Mouse (Mus musculus) urinary bladder, adult 2 months (tissue): Measurements from ENCODE around the gene Grin2c. TPM values are rescaled to one million over a fixed set of nuclear protein-coding genes. Genes with fewer than 3 reads are reported as not detected.
A peak's percentile ranks its signal among the peaks of the same experiment; 100 is the strongest.

Source experiments
- DNase-seq: peaks from one replicate; pipeline ENCODE4 v3.0.0; 2022; ENCODE audit warnings: low spot score
- polyA plus RNA-seq: library from polyadenylated mRNA; depleted of rRNA; stranded (reverse); fragments of >200 nt; gene quantifications from 2 replicates; pipeline ENCODE4 v1.2.3, GENCODE M21; 2012

Gene Grin2c
- polyA plus RNA-seq, 1 experiment: 1.0 TPM

- DNase-seq: no peak
Measured at GRCm38 (mm10) chr11:115283891-115284620, 17.0 kb upstream of the Grin2c start.

DNA sequence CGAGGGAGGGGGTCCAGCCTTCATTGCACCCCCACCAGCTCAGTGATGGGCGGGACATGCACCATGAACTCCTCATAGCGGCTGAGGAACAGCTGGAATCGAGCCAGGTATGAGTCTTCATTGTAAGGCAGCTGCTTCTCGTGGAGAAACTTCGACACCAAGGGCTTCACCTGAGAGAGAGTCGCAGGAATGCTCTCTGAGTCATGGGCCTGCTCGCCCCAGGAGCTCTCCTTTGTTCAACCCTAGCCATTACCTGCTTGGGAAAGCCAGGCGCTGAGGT lies 16.4 kb upstream of the Grin2c start:
- DNase-seq: no peak

GRCm38 (mm10) chr11:115282723-115283485 lies 15.9 kb upstream of the Grin2c start:
- DNase-seq: no peak

GRCm38 (mm10) chr11:115282295-115282694 lies 15.3 kb upstream of the Grin2c start:
- DNase-seq: no peak

- no peak for DNase-seq
Measured at GRCm38 (mm10) chr11:115279726-115280125, 12.7 kb upstream of the Grin2c start.

GRCm38 (mm10) chr11:115278176-115278575 lies 11.1 kb upstream of the Grin2c start:
- no peak for DNase-seq

DNA sequence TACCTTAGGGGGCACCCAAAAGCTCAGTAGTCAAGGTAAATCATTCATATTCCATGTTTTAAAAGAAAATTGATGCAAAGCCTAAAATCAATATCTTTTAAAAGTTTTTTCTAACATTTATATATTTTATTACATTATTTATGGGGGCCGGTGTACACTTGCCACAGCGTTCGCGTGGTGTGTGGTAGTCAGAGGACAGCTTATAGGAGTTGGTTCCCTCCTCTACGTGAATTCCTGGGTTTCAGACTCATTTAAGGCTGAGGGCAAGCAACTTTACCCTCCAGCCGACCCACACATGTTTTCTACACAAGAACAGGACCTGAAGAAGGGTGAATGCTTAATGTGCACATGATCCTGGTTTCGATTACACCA lies 10.5 kb upstream of the Grin2c start:
- DNase-seq: no peak

GRCm38 (mm10) chr11:115276780-115277603 lies 9.9 kb upstream of the Grin2c start, which contains the start of gene Fdxr:
Gene Fdxr, minus strand, starts transcription at chr11:115277050.
- DNase-seq: peak; percentile 81

- DNase-seq: no peak
Measured at GRCm38 (mm10) chr11:115275954-115276353, 8.9 kb upstream of the Grin2c start.

- no peak for DNase-seq
Measured at GRCm38 (mm10) chr11:115275509-115275908, 8.5 kb upstream of the Grin2c start.

DNA sequence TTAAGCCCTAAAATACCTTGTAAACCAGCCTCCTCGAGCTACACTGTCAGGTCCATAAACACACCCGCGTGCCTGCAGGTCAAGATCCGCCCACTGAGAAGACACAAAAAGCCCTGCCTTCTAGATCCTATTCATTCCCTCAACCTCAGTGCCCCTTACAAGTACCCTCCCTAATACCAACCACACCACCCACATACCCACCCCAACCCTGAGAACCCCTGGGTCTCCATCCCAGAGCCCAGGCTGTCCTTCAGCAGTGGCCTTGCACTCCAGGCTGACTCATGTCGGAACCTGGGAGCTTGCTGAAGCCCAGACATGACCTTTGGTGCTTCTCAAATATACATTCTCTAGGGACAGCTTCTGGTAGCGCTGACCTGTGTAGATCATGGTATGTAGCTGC lies 7.7 kb upstream of the Grin2c start:
- DNase-seq: no peak

DNA sequence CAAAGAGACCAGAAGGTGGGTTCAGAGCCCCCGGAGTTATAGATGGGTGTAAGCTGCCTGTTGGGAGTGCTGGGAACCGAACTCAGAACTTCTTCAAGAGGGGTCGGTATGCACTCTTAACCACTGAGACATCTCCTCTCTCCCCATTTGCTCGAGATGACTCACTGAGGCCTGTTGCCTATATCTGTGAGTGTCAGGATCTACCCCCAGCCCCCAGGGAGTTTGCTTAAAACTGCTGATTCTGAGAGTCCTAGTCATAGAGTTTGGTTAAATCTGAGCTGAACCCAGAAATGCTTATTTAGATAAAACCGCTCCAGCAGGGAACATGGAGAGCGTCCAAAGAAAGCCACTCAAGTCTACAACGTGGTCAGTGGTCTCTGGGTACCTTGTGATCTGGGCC lies 7.1 kb upstream of the Grin2c start:
- DNase-seq: no peak

- no peak for DNase-seq
Measured at GRCm38 (mm10) chr11:115273735-115274134, 6.7 kb upstream of the Grin2c start.

DNA sequence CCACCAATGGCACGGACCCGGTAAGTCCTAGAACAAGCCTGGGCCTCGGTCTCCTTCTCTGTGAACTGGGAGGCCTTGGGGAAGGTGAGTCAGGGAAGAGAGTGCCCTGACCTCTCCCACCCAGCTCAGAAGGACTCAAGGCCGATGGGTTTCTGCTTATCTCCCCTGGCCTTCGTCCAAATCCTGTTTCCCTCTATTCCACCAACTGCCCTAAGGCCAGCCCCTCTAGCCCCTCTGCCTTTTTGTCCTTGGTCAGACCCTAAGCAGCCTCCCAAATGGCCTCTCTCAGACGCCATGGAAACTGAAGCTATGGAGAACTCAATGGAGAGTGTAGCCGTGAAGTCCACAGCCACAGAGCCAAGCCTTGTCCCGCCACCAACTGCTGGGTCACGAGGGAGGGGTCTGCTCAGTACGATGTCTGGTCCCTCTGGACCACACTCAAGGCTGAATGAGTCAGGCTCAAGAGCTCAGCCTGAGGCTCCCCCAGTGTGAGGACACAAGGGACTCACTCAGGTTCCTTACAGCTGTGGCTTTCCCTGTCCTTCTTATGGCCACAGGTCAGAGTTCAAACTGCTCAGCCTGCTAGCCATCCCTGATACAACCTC lies 6.0 kb upstream of the Grin2c start:
- no peak for DNase-seq

DNA sequence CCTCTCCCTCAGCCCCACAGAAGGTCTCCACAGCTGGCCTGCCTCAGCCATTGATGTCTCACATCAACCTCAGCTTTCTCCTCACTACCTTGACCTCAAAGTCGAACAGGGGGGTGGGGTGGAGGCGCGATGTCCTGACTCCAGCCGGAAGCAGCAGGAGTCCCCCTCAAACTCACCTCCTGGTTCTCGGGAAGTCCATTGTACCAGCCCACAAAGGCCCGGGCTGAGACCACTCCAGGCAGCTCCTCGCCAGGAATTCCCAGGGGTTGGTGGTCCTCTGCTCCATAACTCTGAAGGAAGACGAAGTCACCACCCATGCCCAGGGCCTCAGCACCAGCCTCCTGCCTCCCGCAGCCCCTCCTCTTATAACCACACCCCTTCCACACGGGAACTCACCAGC lies 4.4 kb upstream of the Grin2c start:
- DNase-seq: no peak

DNA sequence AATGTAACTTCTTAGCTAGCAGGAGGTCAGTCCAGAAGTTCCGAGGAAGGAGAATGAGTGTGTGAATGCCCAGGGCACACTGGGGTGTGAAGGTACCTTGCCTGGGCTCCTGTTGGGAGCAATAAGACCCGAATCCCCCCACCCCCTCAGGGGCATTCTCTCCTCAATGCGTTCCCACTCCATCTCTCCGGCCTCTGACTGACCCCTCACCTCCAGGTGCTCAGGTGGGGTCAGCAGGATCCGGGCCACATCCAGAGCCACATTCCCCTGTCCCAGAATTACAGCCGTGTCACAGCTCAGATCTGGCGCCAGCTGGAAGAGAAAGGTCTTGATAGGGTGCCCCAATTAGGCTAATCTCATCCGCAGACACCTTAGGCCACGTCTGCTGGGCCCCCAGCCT lies 4.0 kb upstream of the Grin2c start:
- no peak for DNase-seq

GRCm38 (mm10) chr11:115270148-115270861 lies 3.3 kb upstream of the Grin2c start:
- peak; percentile 62 for DNase-seq

DNA sequence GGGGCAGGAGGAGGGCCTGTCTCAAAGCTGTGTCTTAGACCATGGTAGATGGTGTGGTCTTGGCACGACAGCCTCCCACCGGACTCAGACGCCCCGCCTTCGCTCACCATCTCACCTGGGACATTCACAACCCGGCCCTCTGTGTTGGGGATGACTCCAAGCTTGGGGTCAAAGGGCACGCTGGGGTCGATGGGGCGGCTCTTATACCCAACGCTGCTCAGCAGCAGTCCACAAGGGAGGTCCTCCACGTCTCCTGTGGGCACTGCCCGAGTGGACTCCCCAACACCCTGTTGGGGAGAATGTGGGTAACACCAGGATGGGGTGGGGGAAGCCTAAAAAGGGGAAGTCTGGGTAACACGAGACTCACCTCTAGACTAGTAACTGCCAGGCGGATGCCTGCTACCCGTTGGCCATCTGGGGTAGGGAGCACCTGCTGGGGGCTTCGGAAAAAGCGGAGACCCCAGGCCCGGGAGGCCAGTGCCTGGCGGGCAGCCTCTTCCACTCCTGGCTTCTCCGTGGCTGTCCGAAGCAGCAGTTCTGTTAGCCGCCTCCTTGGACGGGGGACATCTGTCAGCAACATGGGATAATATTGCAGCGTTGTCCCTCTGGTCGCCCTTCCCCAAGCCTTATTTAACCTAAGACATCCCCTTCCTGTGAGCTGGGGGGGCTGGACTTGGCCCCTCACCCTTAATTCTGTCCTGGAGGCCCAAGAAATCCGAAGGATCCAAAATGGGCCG lies 2.5 kb upstream of the Grin2c start:
- no peak for DNase-seq

GRCm38 (mm10) chr11:115267958-115268357 lies 915 bp upstream of the Grin2c start:
- DNase-seq: no peak

- no peak for DNase-seq
Measured at GRCm38 (mm10) chr11:115266400-115266778, 654 bp downstream of the Grin2c start.
